Mouse (Mus musculus): ENCODE data around the gene Cpne7.
"Not testable (repeated sequence)": the region's sequence is repeated elsewhere in the genome, so short reads cannot be mapped to it uniquely, and the experiment has no call there.

Cpne7 gene

DNA sequence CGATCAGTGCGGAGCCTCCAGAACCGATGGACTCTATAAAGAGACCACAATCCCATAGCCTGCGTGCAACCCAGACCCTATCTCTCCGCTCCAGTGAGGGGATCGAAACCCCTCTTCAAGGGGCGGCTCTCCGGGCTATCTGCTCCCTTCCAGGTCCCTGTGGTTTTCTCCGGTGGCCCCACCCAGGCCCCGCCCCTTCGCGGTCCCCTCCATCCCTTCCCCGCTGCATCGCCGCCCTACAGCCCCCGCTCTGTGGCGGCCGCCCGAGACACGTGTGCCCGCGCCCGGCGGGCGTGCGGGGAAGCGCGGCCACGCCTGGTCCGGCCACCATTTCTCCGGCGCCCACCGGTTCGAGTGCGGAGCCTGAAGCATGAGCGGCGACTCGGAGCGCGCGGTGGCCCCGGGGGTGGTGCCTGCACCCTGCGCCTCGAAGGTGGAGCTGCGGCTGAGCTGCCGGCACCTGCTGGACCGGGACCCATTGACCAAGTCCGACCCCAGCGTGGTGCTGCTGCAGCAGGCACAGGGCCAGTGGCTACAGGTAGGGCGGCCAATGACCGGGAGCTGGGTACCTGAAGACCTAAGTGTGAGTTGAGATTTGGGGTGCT lies at the start of gene Cpne7:
Gene Cpne7 (plus strand): TSS at position 248 of the 605 bp plus-strand sequence.
- no peak for DNase-seq (ENCODE audit: low spot score in 2 of 2)

DNA sequence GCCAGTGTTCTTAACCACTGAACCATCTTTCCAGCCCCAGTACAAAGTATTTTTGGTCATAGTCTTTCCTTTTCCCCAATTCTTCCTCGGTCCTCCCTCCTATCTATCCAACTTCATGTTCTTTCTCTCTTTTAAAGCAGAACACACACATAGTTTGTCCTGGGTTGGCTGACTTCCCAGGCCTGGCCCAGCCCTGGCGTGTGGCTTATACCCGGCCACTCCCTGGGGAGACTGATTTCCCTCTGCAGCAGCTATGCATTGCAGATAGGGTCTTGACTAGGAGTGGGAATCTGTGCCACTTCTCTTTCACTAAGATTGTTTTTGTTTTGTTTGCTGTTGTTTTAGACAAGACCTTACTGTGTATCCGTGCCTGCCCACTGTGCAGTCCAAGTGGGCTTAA lies 46.0 kb upstream of the Cpne7 start:
- DNase-seq (ENCODE audit: low spot score in 2 of 2), result no peak

DNA sequence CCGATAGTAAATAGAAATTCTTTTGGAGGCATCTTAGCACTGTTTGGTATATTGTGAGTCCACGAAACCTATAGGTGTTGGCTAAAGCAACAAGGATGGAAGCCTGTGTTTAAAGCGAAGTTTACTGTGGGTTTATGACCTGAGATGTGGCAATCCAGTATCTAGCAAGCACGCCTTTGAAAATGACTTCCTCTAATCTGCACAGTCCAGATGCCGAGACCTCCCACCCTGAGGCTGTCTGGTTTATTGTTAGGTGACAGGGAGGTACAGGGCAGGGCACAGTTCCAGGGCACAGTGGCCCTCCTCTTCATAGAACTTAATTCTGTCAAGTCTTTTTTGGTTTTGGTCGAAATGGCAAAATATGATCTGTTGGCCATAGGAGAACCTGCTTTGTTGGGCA lies 40.0 kb upstream of the Cpne7 start:
- no peak for DNase-seq (ENCODE audit: low spot score in 2 of 2)

DNA sequence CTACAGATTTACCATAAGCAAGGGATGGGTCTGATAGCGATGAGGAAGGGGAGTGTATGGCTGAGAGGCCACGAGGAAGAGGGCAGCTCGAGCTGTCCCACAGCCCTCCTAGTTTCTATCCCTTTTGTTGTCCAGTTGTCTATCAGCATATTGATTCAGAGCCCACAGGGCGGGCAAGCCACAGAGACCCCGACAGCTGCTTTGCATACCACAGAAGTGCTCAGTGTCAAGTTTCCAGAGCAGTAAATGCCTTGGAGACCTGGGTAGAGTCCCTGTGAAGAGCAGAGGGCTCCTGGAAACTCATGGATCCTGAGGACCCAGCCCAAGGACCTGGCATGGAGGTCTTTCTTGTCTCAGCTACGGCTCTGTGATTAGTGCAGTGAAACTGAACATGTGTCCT lies 34.2 kb upstream of the Cpne7 start:
- no peak for DNase-seq (ENCODE audit: low spot score in 2 of 2)

DNA sequence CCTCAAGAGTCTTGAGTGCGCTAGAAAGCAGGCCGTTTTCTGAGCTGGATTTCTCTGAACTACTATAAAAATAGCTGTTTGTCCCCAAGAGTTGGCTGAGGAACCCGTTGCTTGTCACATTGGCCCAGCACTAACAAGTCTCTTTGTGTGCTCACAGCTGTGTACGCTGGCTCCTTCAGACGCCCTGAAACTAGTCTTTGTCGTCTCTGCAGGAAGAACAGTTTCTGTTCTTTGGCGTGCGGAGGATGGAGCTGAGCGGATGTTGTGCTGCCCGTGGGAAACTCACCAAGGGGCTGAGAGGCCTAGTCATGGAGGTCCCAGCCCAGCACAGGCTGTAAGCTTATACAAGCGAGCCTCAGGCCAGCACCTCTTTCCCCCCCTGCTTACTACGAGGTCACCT lies 33.6 kb upstream of the Cpne7 start:
- peak in 1 of 2 experiments; percentile 50 for DNase-seq (ENCODE audit: low spot score in 2 of 2)

DNA sequence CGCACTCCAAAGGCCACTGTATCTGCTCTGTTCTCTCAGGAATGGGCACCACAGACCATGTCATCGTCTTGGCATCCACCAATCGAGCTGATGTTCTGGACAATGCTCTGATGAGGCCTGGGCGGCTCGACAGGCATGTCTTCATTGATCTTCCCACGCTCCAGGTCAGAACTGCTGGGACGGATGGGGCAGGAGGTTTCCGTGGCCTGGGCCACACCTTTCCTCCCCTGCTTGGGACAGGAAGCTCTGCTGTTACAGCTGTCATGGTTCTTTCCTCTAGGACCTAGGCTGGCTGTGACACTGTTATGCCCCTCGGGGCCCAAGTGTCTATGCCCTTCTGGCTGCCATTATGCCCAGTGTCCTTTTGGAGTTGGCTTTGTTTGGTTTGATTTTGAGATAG lies 29.9 kb upstream of the Cpne7 start:
- DNase-seq (ENCODE audit: low spot score in 2 of 2), result no peak

DNA sequence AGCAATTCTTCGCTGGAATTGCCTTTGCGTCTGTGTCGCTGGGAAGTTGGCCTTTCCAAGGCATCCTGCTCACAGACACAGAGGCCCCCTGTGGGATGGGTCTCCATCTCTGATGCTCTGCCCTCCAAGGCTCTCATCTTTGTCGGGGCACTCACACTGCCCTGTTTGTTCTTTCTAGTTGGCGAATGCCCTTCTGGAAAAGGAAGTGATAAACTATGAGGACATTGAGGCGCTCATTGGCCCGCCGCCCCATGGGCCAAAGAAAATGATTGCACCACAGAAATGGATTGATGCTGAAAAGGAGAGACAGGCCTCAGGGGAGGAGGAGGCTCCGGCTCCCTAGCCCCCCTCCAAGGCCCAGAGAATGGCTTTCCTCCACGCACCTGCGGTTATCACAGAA lies 20.0 kb upstream of the Cpne7 start:
- peak in 1 of 2 experiments; percentile 8 for DNase-seq (ENCODE audit: low spot score in 2 of 2)

DNA sequence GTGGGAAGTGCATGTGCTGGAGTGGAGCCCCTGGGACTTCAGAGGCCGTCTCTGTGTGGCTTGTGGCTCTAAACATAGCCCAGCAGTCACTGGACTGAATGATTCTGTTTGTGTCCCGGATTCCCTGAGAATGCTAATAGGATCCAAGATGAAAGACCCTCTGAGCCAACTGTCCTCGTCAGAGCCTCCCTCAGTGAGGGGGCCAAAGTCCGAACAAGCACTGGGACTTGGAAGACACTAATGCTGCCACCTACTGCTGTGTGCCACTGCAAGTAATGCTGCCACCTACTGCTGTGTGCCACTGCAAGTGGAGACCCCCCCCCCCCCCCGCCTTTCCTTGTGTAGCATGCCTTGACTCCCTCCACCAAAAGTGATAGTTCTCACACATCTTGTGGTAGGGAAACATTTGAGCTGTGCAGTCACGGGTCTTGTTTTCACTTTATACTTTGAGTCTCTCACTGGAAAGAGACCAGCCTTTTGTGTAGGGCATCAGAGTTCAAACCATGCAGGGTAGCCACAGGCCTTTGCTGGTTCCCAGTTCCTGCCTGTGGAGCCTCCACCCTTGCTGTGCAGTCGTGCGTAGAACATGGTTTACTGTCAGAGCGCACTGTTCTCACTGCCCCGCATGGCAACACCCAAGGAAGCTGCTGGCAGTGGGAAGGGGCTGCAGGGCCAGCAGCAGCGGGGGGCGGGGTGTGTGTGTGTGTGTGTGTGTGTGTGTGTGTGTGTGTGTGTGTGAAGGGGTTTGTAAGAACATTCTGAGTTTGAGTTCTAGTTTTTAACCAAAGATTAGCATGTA lies 19.2 kb upstream of the Cpne7 start:
- DNase-seq (ENCODE audit: low spot score in 2 of 2), result peak in 1 of 2 experiments; percentile 14

DNA sequence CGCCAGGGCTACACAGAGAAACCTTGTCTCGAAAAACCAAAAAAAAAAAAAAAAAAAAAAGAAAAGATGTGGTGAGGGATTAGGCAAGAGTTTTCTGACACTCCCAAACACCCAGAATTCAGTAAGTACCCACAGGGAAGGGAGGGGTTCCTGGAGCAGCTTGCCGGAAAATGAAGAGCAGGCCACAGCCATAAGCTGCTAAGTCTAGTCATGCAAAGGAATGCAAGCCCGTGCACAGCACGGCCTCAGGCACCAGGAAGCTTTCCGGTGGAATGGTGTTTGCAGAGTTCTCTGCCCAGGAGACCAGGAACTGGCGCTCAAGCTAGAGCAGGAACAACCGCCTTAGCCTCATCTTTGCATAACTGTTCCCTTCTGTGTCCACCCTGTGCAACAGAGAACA lies 16.9 kb upstream of the Cpne7 start:
- no peak for DNase-seq (ENCODE audit: low spot score in 2 of 2)

DNA sequence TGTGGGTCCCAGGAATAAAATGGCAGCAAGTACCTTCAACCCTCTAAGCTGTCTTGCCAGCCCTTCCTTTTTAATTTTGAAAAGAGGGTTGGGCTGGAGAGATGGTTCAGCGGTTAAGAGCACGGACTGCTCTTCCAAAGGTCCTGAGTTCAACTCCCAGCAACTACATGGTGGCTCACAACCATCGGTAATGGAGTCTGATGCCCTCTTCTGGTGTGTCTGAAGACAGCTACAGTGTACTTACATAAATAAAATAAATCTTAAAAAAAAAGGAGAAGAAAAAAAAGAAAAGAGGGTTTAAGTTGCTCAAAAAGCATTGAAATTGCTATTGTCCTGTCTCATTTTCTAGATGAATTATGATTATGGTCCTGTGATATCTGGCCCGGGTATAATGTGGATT lies 15.9 kb upstream of the Cpne7 start:
- DNase-seq (ENCODE audit: low spot score in 2 of 2), result no peak

DNA sequence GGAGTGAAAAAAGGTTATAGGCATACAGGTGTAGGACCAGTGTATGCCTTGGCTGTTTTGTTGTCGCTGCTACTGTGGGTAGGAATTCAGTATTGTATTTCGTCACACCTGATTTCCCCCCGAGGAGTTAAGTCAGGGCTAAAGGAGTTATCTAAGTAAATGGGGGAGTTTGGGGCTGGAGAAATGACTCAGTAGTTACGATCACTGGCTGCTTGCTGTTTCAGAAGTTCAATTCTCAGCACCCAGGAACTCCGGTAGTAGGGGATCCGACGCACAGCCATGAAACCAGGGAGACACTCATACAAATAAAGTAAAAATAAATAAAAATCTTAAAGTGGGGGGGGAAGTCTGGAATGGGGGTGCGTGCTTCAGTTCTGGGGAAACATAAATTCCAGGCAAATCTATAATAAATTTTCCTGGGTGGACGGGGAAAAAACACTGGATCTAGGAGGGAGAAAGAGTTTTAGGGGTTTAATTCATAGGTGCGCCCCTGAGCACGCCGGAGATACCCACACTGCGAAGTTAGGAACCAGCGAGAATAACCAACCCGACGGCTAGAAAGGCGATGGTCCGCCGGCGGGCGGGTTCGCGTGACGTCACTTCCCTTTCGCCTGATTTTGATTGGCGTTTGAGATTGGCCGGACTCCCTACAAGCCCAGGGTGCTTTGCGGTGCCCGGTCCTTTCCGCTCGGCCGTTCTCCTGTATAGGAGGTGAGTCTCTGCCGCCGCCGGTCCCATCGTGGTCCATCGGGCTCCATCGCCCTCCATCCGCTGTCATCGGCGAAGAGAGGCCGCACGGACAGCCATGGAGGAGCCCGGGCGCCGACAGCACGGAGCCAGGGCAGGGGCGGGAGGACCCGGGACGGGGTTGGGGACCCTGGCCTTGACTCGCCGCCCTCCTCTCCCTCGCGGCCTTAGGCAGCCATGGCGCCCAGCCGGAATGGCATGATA lies 15.2 kb upstream of the Cpne7 start, which contains the start of gene Rpl13:
Gene Rpl13 (plus strand): TSS at position 616 of the 951 bp plus-strand sequence.
- DNase-seq (ENCODE audit: low spot score in 2 of 2), result peak; percentile 97 to 99

DNA sequence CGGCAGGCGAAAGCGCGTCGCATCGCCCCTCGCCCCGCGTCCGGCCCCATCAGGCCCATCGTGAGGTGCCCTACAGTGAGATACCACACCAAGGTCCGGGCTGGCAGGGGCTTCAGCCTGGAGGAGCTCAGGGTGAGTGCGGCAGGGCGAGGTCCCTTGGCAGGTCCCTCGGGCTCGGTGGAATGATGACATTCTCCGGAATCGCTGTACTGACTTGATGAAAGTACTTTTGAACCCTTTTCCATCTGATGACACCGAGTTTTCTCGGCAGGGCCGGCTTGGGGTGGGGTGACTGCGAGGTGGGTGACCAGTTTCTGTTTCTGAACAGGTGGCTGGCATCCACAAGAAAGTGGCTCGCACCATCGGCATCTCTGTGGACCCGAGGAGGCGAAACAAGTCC lies 14.3 kb upstream of the Cpne7 start:
- DNase-seq (ENCODE audit: low spot score in 2 of 2), result not testable (repeated sequence)

DNA sequence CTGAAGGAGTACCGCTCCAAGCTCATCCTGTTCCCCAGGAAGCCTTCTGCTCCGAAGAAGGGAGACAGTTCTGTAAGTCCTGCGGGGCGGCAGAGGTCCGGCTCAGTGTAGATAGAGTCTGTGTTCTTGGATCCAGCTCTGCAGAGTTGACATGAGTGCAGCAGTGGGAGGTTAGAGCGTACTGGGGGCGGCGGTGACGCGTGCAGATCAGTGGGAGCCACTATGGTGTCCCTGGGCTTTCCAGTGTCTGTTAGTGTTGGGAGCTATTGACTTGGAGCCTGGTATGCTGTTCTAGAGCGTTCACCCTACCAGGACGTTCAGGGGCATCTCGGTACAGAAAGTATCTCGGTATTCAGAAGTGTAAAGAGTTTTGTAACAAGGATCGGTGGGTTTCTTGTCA lies 13.9 kb upstream of the Cpne7 start:
- no peak for DNase-seq (ENCODE audit: low spot score in 2 of 2)

DNA sequence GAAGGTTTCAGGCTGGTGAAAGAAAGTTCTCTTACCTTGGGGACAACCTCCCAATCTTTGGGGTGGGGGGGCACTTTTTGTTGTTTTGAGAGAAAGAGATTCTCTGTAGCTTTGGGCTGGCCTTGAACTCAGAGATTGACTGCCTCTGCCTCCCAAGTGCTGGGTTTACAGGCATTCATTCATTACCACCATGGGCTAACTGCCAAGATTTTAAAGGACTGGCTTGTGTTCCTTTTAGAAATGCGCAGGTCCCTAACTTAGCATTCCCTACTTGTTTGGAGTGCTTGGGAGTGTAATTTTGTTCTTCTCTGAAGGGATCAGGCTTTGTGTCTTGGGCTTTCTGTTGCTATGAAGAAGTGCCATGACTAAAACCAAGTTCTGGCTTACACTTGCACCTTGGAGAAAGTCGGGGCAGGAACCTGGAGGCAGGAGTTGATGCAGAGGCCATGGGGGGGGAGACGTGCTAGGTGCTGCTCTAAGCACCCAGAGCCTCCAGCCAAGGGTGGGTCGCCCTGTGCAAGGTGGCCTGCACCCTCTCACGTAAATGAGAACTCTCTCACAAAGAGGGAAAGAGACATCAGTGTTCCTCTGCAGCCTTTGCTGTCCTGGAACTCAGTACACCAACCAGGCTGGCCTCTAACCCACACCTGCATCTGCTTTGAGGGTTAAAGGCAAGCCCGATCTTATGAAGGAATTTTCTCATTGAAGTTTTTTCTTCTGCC lies 13.0 kb upstream of the Cpne7 start:
- no peak for DNase-seq (ENCODE audit: low spot score in 2 of 2)

DNA sequence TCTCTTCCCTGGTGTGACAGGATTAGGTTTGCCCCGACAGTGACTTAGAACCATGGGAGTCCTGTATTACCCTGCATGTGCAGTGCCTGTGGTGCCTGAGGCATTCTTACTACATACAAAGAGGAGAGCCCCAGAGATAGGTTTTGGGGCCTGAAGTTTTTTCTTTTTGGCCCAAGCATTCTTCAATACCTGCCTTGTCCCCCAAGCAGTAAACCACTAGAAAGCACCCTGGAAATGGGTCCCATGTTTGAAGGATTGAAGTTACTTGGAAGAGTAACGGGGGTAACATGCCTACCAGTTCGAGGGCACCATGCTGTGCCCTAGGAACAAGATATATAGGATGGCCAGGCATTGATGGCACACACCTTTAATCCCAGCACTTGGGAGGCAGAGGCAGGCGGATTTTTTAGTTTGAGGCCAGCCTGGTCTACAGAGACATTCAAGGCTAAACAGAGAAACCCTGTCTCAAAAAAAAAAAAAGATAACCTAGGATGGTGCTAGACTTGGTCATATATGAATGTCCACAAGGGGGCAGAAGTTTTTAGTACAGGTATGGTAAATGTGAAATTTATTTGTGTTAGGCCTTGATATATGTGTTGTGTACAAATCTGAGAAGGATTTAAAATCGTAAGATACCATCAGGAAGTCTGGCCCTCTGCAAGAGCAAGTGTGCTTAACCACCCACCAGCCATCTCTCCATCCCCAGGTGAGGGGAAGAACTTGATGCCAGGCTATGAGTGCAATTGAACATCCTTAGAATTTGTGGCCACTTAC lies 11.4 kb upstream of the Cpne7 start:
- DNase-seq (ENCODE audit: low spot score in 2 of 2), result no peak

DNA sequence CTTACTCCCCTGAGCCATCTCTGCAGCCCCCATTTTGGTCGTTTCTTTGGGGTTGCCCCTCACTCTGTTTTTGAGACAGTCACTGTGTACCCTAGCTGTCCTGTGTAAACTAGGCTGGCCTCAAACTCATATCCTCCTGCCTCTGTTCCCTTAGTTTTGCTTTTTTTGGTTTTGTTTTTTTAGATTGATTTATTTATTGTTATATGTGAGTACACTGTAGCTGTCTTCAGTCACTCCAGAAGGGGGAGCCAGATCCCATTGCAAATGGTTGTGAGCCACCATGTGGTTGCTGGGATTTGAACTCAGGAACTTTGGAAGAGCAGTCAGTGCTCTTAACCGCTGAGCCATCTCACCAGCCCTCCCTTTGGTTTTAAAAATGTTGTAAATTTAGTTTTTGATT lies 10.6 kb upstream of the Cpne7 start:
- DNase-seq (ENCODE audit: low spot score in 2 of 2), result no peak

DNA sequence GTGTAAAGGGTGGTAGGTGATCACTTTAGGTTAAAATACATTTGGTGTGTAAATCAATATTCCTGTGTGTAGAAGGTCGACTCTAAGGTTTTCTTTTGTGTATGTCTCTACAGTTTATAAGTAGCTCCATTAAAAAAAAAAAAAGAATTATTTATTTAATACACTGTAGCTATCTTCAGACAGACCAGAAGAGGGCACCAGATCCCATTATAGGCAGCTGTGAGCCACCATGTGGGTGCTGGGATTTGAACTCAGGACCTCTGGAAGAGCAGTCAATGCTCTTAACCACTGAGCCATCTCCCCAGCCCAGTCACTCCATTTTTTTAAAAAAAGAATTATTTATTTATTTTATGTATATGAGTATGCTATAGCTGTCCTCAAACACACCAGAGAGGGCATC lies 9.2 kb upstream of the Cpne7 start:
- no peak for DNase-seq (ENCODE audit: low spot score in 2 of 2)

DNA sequence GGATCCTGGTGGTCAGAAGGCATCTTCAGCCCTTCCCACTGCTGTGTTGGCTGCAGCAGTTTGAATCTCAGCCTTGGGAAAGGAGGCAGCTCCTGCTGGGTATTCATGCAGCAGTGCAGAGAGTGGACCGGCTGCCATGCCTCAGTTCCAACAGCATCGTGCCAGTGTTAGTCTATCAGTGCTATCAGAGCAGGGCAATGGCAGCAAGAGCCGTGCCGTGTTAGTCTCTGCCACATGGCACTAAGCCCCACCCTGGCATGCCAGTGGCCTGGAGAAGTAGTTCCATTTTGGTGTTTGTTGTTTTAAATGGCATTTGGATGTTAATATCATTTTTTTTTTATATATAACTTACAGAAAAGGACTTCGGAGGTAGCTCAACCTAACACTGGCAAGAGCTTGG lies 8.2 kb upstream of the Cpne7 start:
- no peak for DNase-seq (ENCODE audit: low spot score in 2 of 2)

DNA sequence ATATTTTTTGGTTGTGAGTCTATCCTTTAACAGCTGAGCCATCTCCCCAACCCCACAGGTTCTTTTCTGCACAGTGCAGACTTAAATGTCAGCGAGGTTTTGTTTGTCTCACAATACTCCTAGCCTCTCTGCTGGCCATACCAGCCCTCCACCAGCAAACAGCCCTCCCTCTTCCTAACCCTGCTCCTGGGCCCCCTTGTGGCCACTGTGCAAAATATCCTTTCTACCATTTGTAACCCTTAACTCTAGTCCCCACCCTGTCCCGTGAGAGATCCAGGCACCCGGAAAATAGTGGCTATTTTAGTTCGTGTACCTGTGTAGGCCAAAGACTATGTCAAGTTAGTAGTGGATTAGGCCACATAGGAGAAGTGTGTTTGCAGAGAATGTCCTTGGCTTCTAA lies 6.5 kb upstream of the Cpne7 start:
- no peak for DNase-seq (ENCODE audit: low spot score in 2 of 2)

DNA sequence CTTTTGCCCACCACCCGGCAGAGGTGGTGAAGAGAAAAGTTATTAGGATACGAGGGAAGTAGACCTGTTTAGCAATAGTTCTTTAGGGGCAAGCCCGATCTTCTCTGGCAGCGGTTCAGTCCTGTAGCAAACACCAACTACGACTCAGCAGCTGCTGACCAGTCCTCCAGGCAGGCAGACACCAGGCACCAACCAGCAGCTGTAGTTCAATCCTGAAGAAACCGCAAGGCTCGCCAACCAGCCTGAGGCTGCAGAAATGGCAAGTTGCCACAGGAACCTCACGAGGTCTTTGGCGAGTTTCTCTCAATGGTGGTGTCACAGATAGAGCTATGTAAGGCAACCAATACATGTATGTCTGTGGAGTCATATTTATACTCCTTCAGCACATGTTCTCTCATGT lies 4.3 kb upstream of the Cpne7 start:
- DNase-seq (ENCODE audit: low spot score in 2 of 2), result no peak

DNA sequence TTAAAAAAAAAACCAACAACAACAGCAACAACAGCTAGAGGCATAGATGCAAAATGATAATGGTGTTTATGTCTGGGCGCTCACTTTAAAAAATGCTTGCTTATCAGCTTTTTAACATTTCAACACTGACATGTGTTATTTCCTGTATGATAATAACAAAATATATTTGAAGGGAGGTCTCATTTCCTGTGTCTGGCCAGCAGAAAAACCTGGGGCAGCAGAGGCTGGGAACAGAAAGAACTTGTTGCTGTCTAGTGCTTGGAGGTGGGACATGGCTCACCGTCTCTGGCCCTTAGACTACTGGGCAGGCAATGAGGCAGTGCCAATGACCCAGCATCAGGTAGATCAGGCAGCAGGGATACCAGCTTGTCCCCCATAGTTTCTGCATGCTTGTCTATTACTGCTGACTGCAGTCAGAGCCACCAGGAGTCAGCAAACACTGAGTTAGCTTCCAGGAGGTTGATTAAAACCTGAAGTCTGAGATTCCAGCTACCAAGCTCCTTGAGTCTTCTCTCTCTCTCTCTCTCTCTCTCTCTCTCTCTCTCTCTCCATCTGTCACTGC lies 3.2 kb upstream of the Cpne7 start:
- no peak for DNase-seq (ENCODE audit: low spot score in 2 of 2)

Measured in frontal cortex, postnatal 36 days (tissue).